Mouse (Mus musculus) CH12F3 (cell line): ENCODE data around the gene Pdcd2l.

ENCODE experiments used
- in situ Hi-C: fragments of 300-500 bp; cut with MboI; formaldehyde crosslinking; loops from 2 replicates; pipeline ENCODE4 v1.14.3; 2020; ENCODE audit warnings: low sequenced_read_pairs

Gene Pdcd2l

GRCm38 (mm10) chr7:34147193-34147592 lies 49.3 kb downstream of the Pdcd2l start:
- in situ Hi-C loops: no loop called here

- in situ Hi-C loops: no loop called here
These were observed 55.3 kb downstream of the Pdcd2l start for GRCm38 (mm10) chr7:34141123-34141522.

GRCm38 (mm10) chr7:34139493-34139892 lies 57.0 kb downstream of the Pdcd2l start:
- in situ Hi-C loops: no loop called here
